Mouse (Mus musculus) T-helper 2 cell (primary cell): ENCODE results near the gene Afg3l1.
"Not testable (repeated sequence)": the region's sequence is repeated elsewhere in the genome, so short reads cannot be mapped to it uniquely, and the experiment has no call there.

Experiments
- in situ Hi-C: fragments of 300-600 bp; cut with MboI, MseI; formaldehyde crosslinking; loops from one replicate; pipeline ENCODE4 v1.15.1; 2025; ENCODE audit warnings: high pct_unique_total_duplicates

Afg3l1 gene

GRCm38 (mm10) chr8:123514781-123515539, 37.3 kb downstream of the Afg3l1 start, which contains the start of gene Dbndd1:
Gene Dbndd1 (minus strand): TSS chr8:123515463.
- in situ Hi-C loops, result loop anchor here (5.0 kb wide), 1 partner anchor 63 kb away; no protein-coding TSS in a partner anchor

- in situ Hi-C loops, result loop anchor here (5.0 kb wide), 1 partner anchor 63 kb away; no protein-coding TSS in a partner anchor
Observed at GRCm38 (mm10) chr8:123515540-123515897, 37.8 kb downstream of the Afg3l1 start.

- in situ Hi-C loops, result loop anchor here (5.0 kb wide), 1 partner anchor 64 kb away; no protein-coding TSS in a partner anchor
Observed at GRCm38 (mm10) chr8:123516596-123516995, 38.9 kb downstream of the Afg3l1 start.

- in situ Hi-C loops, result loop anchor here (5.0 kb wide), 1 partner anchor 66 kb away; no protein-coding TSS in a partner anchor
Observed at GRCm38 (mm10) chr8:123518172-123518571, 40.5 kb downstream of the Afg3l1 start.

GRCm38 (mm10) chr8:123518667-123519066, 41.0 kb downstream of the Afg3l1 start, which contains the start of gene Gas8:
Gene Gas8 (plus strand): TSS chr8:123518834.
- in situ Hi-C loops, result loop anchor here (5.0 kb wide), 1 partner anchor 66 kb away; no protein-coding TSS in a partner anchor

- in situ Hi-C loops, result not testable (repeated sequence)
Observed at GRCm38 (mm10) chr8:123520048-123520447, 42.3 kb downstream of the Afg3l1 start.

- in situ Hi-C loops, result no loop called here
Observed at GRCm38 (mm10) chr8:123527720-123528489, 50.2 kb downstream of the Afg3l1 start.

- in situ Hi-C loops, result loop anchor here (10.0 kb wide), 1 partner anchor 58 kb away; no protein-coding TSS in a partner anchor
Observed at GRCm38 (mm10) chr8:123536242-123536989, 58.7 kb downstream of the Afg3l1 start.

GRCm38 (mm10) chr8:123536990-123537380, 59.3 kb downstream of the Afg3l1 start:
- in situ Hi-C loops, result loop anchor here (10.0 kb wide), 1 partner anchor 58 kb away; no protein-coding TSS in a partner anchor

- in situ Hi-C loops, result loop anchor here (10.0 kb wide), 1 partner anchor 57 kb away; no protein-coding TSS in a partner anchor
Observed at GRCm38 (mm10) chr8:123537641-123538040, 59.9 kb downstream of the Afg3l1 start.
